Mouse (Mus musculus): ENCODE data around the gene Crtc3.

- TF ChIP-seq CTCF (IDR thresholded peaks at IDR 0.05; ENCODE audit: low read depth, low read length) (no peak), POLR2A (IDR thresholded peaks at IDR 0.05; ENCODE audit: borderline replicate concordance, low read depth, low read length) (no peak)
These were observed 9.2 kb upstream of the Crtc3 start for GRCm38 (mm10) chr7:80697859-80698258.
